Mouse (Mus musculus) heart, adult 2 months (tissue): ENCODE data around the gene Adgrf3. TPM values are rescaled to one million over a fixed set of nuclear protein-coding genes. Genes with fewer than 3 reads are reported as not detected.

ENCODE experiments used
- DNase-seq, 2 experiments: peaks; one replicate each; pipeline ENCODE4 v3.0.0; 2021
- H3K27ac ChIP-seq: fragments of 200-600 bp; 2 replicates; pipeline ENCODE4 v1.8.1; 2022
- H3K27me3 ChIP-seq: fragments of 200-500 bp; 2 replicates; pipeline ENCODE4 v1.6.1; 2012; ENCODE audit warnings: mild to moderate bottlenecking, low read length, inconsistent platforms, mixed read lengths; ENCODE audit not compliant: control insufficient read depth, insufficient read depth
- H3K36me3 ChIP-seq: fragments of 200-500 bp; 2 replicates; pipeline ENCODE4 v1.6.1; 2012; ENCODE audit warnings: low read length, inconsistent platforms; ENCODE audit not compliant: control insufficient read depth, insufficient read depth
- H3K4me1 ChIP-seq: fragments of 200-500 bp; 2 replicates; pipeline ENCODE4 v1.6.1; 2011; ENCODE audit warnings: low read length; ENCODE audit not compliant: control insufficient read depth, insufficient read depth
- H3K4me3 ChIP-seq: fragments of 200-600 bp; 2 replicates; pipeline ENCODE4 v1.8.1; 2022
- H3K79me2 ChIP-seq: fragments of 200-500 bp; replicated peaks from 2 replicates; pipeline ENCODE4 v1.6.1; 2012; ENCODE audit warnings: mild to moderate bottlenecking, inconsistent platforms, low read length, moderate library complexity, mixed read lengths; ENCODE audit not compliant: control insufficient read depth, insufficient read depth
- H3K9ac ChIP-seq: fragments of 200-500 bp; 2 replicates; pipeline ENCODE4 v1.6.1; 2012; ENCODE audit warnings: low read depth, mild to moderate bottlenecking, control low read depth, inconsistent platforms, low read length, mixed read lengths
- CTCF ChIP-seq: fragments of 200-600 bp; IDR thresholded peaks from 2 replicates; pipeline ENCODE4 v1.8.1; 2022; ENCODE audit warnings: antibody characterized with exemption, mild to moderate bottlenecking, moderate library complexity
- EP300 ChIP-seq: fragments of 200-500 bp; IDR thresholded peaks from 2 replicates; pipeline ENCODE4 v1.6.1; 2011; ENCODE audit warnings: low read depth, low read length, control low read depth; ENCODE audit not compliant: insufficient read depth
- POLR2A ChIP-seq: fragments of 200-500 bp; IDR thresholded peaks from 2 replicates; pipeline ENCODE4 v1.6.1; 2011; ENCODE audit warnings: mild to moderate bottlenecking, low read depth, low read length, control low read depth; ENCODE audit not compliant: insufficient read depth
- WGBS: fragments of 180-500 bp; shearing (Covaris S2); methylation state at CpG from one replicate; pipeline ENCODE4 v1.1.7; 2018; 5-methylcytosine and 5-hydroxymethylcytosine counted together
- intact Hi-C: fragments of 180-260 bp; cut with DNase I; formaldehyde crosslinking; loops from one replicate; pipeline ENCODE4 v1.15.1; 2025
- polyA plus RNA-seq: library from polyadenylated mRNA; depleted of rRNA; stranded (reverse); fragments of >200 nt; gene quantifications from 2 replicates; pipeline ENCODE4 v1.2.3, GENCODE M21; 2012
- total RNA-seq, 2 experiments: library from RNA; stranded (reverse); gene quantifications; 2 replicates each; pipeline ENCODE4 v1.2.3; 2021

The Adgrf3 gene
- total and polyA plus RNA-seq, 3 experiments: 0.12 to 0.20 TPM; not detected in 1

DNA sequence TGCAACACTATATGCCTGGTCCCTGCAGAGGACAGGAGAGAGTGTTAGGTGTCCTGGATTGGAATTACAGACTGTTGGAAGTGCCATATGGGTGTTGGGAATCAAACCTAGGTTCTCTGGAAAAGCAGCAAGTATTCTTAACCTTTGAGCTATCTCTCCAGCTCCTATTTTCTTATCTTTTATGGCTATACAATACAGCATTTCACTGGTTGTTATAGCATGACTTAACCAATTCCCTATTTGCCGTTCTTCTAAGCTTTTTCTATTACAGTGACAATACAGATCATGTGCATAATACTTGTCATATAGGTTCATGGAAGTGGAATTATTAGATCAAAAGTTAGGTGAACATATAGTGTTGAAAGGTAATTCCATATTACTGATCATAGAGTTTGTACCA is 43.7 kb downstream of the Adgrf3 start:
- 62% methylated on average over 1 of the region's 1 CpGs for WGBS
- H3K36me3 ChIP-seq: peaks cover 35% of the 10 kb centered on the region
- H3K4me3 ChIP-seq: no peak overlapping the region
- TF ChIP-seq POLR2A (no peak), EP300 (no peak), CTCF (no peak)
- no peak for DNase-seq
- H3K27me3 ChIP-seq: no peaks in the 10 kb centered on the region
- H3K9ac ChIP-seq: no peak overlapping the region
- H3K27ac ChIP-seq: peak overlapping the region; percentile 98
- H3K79me2 ChIP-seq: peaks cover 4% of the 10 kb centered on the region
- peaks cover 4% of the 10 kb centered on the region for H3K4me1 ChIP-seq
- intact Hi-C loops: no loop called here

DNA sequence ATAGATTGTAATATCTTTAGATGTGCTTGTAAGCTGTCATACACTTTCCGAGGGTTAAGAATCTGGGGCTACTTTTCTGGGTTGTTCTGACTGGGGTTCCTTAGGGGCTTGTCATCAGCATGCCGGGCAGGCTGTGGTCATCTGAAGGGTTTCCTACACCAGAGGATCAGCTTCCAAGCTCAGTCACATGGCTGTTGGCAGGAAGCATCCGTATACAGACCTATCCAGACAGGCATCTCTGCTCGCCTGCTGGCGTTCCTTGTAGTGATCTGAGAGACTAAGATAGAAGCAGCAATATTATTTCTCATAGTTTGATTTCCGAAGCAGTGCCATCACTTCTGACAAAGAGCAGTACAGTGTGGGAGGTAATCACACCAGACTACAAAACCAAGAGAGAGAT is 45.9 kb downstream of the Adgrf3 start:
- Histone ChIP-seq H3K79me2 (peaks cover 4% of the 10 kb centered on the region), H3K9ac (no peak overlapping the region), H3K36me3 (peaks cover 22% of the 10 kb centered on the region), H3K4me1 (peaks cover 5% of the 10 kb centered on the region), H3K4me3 (peak overlapping the region; percentile 17; the same call in 1 of the 2 replicates), H3K27me3 (no peaks in the 10 kb centered on the region), H3K27ac (peak overlapping the region; percentile 98)
- DNase-seq: peak in 1 of 2 experiments; percentile 65
- 29% methylated on average over 6 of the region's 6 CpGs for WGBS
- intact Hi-C loops: loop anchor here (5.0 kb wide), 1 partner anchor 73 kb away; the partner anchor contains the start of gene Selenoi
- TF ChIP-seq EP300 (no peak), POLR2A (no peak), CTCF (no peak)

DNA sequence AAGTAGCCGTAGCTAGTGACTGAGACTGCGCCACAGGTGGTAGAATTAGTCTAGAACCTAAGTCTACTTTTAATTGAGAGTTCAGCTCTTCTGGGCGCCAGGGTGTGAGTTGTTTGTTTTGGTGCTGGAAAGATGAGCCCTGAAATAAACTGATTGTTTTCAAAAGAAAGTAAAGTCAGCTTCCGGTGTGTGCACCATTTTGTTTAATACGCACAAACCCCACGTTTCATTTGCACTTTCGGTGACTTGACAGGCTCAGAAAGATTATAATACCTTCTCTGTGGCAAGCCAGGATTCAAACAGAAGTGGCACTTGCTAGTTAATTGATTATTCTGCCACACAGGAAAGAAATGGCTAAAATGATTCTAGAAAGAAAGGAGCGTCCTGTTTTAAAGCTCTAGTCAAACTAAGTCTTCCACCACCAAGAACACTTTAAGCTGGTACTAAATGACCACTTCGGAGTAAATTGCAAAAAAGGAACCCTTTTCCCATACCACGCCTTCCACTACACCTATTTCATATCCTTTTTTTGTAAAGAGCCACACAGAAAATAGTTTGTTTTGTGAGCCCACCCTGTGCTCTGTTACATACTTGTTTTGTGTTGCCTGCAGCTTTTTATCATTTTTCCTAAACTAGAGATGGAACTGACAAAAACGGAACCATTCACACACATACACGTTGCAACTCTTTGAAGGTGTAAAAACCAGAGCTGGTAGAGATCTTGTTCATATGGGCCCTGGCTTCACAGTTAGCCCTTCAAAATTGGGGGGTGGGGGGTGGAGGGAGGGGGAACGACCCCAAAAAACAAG is 49.5 kb downstream of the Adgrf3 start:
- Histone ChIP-seq H3K9ac (peak overlapping the region; percentile 92), H3K4me1 (peaks cover 3% of the 10 kb centered on the region), H3K4me3 (peak overlapping the region; percentile 92), H3K27me3 (no peaks in the 10 kb centered on the region), H3K36me3 (peaks cover 15% of the 10 kb centered on the region), H3K79me2 (peaks cover 7% of the 10 kb centered on the region), H3K27ac (peak overlapping the region; percentile 98)
- intact Hi-C loops: loop anchor here (5.0 kb wide), 1 partner anchor 76 kb away; the partner anchor contains the start of gene Selenoi
- 12% methylated on average over 13 of the region's 13 CpGs for WGBS
- TF ChIP-seq CTCF: 0 out of 2 replicates have a peak, but pooled peaks have one; percentile 11
- no peak for TF ChIP-seq EP300
- TF ChIP-seq POLR2A: 0 out of 2 replicates have a peak, but pooled peaks have one; percentile 18
- no peak for DNase-seq

DNA sequence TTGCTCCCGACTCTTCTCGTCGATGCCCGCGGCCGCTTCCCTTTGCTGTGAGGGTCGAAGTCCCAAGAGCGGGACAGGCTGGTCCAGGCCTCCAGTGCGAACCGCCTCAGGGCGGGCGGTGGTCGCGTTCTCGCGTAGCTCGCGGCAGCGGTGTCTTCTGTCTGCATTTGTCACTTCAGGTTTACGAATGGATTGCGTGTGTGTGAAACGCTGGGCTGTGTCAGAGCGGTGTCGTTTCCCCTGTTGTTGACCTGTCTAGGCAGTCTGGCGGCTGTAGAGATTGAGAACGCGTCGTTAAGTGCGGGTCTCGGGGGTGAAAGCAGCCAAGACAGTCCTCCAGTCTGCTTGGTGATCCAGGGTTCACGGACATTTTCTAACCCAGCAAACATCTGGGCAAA is 50.1 kb downstream of the Adgrf3 start:
- Histone ChIP-seq H3K27me3 (no peaks in the 10 kb centered on the region), H3K4me3 (peak overlapping the region; percentile 92), H3K9ac (peak overlapping the region; percentile 92), H3K27ac (peak overlapping the region; percentile 98), H3K36me3 (peaks cover 17% of the 10 kb centered on the region), H3K4me1 (peaks cover 3% of the 10 kb centered on the region), H3K79me2 (peaks cover 5% of the 10 kb centered on the region)
- DNase-seq: no peak
- intact Hi-C loops: loop anchor here (5.0 kb wide), 1 partner anchor 77 kb away; the partner anchor contains the start of gene Selenoi
- under 1% methylated on average over 31 of the region's 31 CpGs for WGBS
- no peak for TF ChIP-seq EP300

DNA sequence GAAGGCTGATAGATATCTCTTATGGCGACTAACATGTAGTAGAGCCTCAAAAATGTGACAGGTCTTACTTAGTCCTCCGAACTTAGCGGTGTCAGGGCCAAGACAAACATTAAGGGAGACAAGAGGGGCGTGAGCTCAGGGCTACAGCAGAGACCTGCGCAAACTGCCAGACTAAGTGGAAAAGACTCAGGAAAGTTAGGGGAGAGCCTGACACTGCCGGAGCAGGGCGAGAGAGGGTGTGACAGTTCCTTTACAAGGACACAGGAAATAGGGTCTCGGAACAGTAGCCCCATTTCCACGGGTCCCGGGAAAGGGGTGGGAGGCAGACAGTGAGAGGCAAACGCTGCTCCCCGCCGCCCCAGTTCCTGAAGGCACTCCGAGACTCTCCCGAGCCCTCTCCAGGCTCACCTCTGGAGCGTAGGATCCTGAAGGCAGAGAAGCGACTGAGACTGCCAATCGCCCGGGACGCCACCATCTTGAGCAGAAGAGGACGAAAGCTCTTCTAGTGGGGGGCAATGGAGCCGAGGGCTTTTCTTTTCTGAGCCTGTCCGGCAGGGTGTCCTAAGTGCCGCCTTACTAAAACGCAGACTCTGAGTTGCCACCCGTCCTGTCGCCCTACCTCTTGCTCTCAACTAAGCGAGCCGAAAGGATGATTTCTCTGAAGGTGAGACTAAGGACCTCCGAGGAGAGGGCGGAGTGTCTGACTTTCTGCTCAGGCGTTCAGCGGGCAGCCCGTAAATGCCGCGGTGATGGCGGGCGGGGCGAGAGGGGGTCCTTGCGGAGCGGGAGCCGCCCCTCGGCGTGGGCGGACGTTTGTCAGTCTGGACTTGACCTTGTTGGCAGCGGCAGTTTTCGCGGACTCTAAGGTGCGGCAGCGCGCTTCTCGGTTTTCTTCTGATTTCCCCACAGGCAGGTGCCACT is 50.8 kb downstream of the Adgrf3 start, which contains the start of the genes Hadha and Hadhb:
Hadha (minus strand) TSS at position 689 of the 921 bp plus-strand sequence.
Hadhb (plus strand) TSS at position 775 of the 921 bp plus-strand sequence.
- peaks cover 3% of the 10 kb centered on the region for H3K4me1 ChIP-seq
- peak within 1 kb of the TSS; percentile 93 for H3K9ac ChIP-seq
- no peaks in the 10 kb centered on the region for H3K27me3 ChIP-seq
- under 1% methylated on average over 53 of the region's 53 CpGs for WGBS
- TF ChIP-seq CTCF (peak; percentile 27; the same call in 1 of the 2 replicates), EP300 (peak; percentile 88), POLR2A (peak; percentile 89)
- peak; percentile 96 to 97 for DNase-seq
- H3K36me3 ChIP-seq: peaks cover 22% of the 10 kb centered on the region
- peaks cover 5% of the 10 kb centered on the region; the same call in 1 of the 2 replicates for H3K79me2 ChIP-seq
- peak within 1 kb of the TSS; percentile 92 for H3K4me3 ChIP-seq
- intact Hi-C loops: loop anchor here (5.0 kb wide), 1 partner anchor 78 kb away; the partner anchor contains the start of gene Selenoi
- H3K27ac ChIP-seq: peak within 1 kb of the TSS; percentile 98
